Mouse (Mus musculus) stomach, postnatal 0 days (tissue): Measurements from ENCODE around the gene Chrna4.

ENCODE experiments used
- CTCF ChIP-seq: IDR thresholded peaks from 2 replicates; pipeline ENCODE4 v1.5.1; 2016; ENCODE audit warnings: antibody characterized with exemption, low read depth, mild to moderate bottlenecking, moderate library complexity
- EP300 ChIP-seq: optimal IDR thresholded peaks from 2 replicates; pipeline ENCODE3; 2016; ENCODE audit warnings: antibody characterized with exemption

DNA sequence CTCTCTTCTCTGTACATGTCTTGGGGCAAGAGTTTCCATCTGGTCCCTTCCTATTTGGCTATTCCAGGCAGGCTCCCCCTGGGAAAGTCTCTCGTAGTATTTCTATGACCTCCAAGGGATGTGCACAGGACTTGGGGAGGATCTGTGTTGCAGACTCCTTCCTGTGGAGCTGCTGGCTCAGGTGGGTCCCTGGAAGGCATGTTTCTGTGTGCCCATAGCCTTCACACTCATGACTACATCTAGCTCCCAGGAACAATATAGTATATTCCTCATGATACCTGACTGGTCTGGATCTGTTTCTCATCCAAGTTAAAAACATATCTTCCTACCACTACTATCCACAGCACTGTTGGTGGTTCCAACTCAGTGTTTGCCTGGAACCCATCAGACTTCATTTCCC, 56.3 kb downstream of the Chrna4 start:
- no peak for TF ChIP-seq CTCF
- no peak for TF ChIP-seq EP300
